Mouse (Mus musculus): ENCODE measurements at regions not wholly inside any gene's neighbourhood (a gene's known extent, or its start where the extent isn't known, plus 50 kb on each side); places are given as distances from the start of the nearest gene placed in this dataset.

GRCm38 (mm10) chr12:12063910-12064309, 198.0 kb upstream of the Fam49a start:
- TF ChIP-seq CTCF (IDR thresholded peaks at IDR 0.05; ENCODE audit: low read depth) (no peak), EP300 (optimal IDR thresholded peaks at IDR 0.05) (no peak)
